Mouse (Mus musculus) forebrain, embryonic 14.5 days (tissue): ENCODE data around the gene Ccl21a. TPM values are rescaled to one million over a fixed set of nuclear protein-coding genes. Genes with fewer than 3 reads are reported as not detected.
"Not testable (repeated sequence)": the region's sequence is repeated elsewhere in the genome, so short reads cannot be mapped to it uniquely, and the experiment has no call there.

Experiments
- ATAC-seq: fragments of 200-750 bp; cut with Nextera tagmentation; 2 replicates; pipeline ENCODE4 v1.8.0; 2017; ENCODE audit warnings: mild to moderate bottlenecking, moderate library complexity
- DNase-seq: peaks from one replicate; pipeline ENCODE4 v3.0.0-alpha.2; 2015; ENCODE audit warnings: low spot score
- H3K27ac ChIP-seq: fragments of 300-500 bp; sonication (generic); 2 replicates; pipeline ENCODE4 v1.5.1; 2014; ENCODE audit warnings: low read depth, mild to moderate bottlenecking, control low read depth, low read length, moderate library complexity
- H3K27me3 ChIP-seq: fragments of 300-500 bp; sonication (generic); replicated peaks from 2 replicates; pipeline ENCODE4 v1.6.1; 2014; ENCODE audit warnings: low read length, control low read depth, mixed read lengths; ENCODE audit not compliant: control insufficient read depth, insufficient read depth
- H3K36me3 ChIP-seq: fragments of 300-500 bp; sonication (generic); 2 replicates; pipeline ENCODE4 v1.6.1; 2014; ENCODE audit warnings: low read length, control low read depth; ENCODE audit not compliant: control insufficient read depth, insufficient read depth
- H3K4me1 ChIP-seq: fragments of 300-500 bp; sonication (generic); 2 replicates; pipeline ENCODE4 v1.6.1; 2014; ENCODE audit warnings: antibody characterized with exemption, low read length, control low read depth; ENCODE audit not compliant: control insufficient read depth, insufficient read depth
- H3K4me2 ChIP-seq: fragments of 300-500 bp; sonication (generic); 2 replicates; pipeline ENCODE4 v1.6.1; 2014; ENCODE audit warnings: mild to moderate bottlenecking, control low read depth, low read length
- H3K4me3 ChIP-seq: fragments of 300-500 bp; sonication (generic); 2 replicates; pipeline ENCODE4 v1.5.1; 2014; ENCODE audit warnings: low read depth, low read length, control low read depth
- H3K9ac ChIP-seq: fragments of 300-500 bp; sonication (generic); 2 replicates; pipeline ENCODE4 v1.6.1; 2014; ENCODE audit warnings: mild to moderate bottlenecking, low read length, control low read depth, moderate library complexity
- H3K9me3 ChIP-seq: fragments of 300-500 bp; sonication (generic); replicated peaks from 2 replicates; pipeline ENCODE4 v1.6.1; 2016; ENCODE audit warnings: low read length, control low read depth, mixed read lengths; ENCODE audit not compliant: control insufficient read depth
- WGBS: fragments of 180-500 bp; shearing (Covaris S2); extraction: QIAGEN DNeasy Blood & Tissue Kit; methylation state at CpG from one replicate; pipeline ENCODE4 v1.1.7; 2014; 5-methylcytosine and 5-hydroxymethylcytosine counted together
- polyA plus RNA-seq: library from polyadenylated mRNA; unstranded; fragments of >200 nt; fragmentation: Nextera tagmentation; extraction: Ambion mirVana; gene quantifications from 2 replicates; pipeline ENCODE4 v1.2.1, GENCODE M21; 2014

The Ccl21a gene
- polyA plus RNA-seq = 0.55 and 0.80 TPM in 2 replicates

GRCm38 (mm10) chr4:42773893-42774292 lies at the start of gene Ccl21a:
TSS of gene Ccl21a (minus strand) at chr4:42773993.
- not testable (repeated sequence) for H3K36me3 ChIP-seq, H3K4me2 ChIP-seq, H3K27me3 ChIP-seq, H3K9me3 ChIP-seq, H3K9ac ChIP-seq, ATAC-seq, H3K4me3 ChIP-seq, H3K27ac ChIP-seq, DNase-seq, H3K4me1 ChIP-seq
- no CpG with 5 or more reads among the region's 5 CpGs for WGBS

- not testable (repeated sequence) for ATAC-seq, H3K4me1 ChIP-seq, H3K9me3 ChIP-seq, H3K36me3 ChIP-seq, H3K9ac ChIP-seq, H3K27me3 ChIP-seq, H3K27ac ChIP-seq, H3K4me3 ChIP-seq, DNase-seq, H3K4me2 ChIP-seq
- WGBS = no CpG with 5 or more reads among the region's 6 CpGs
Measured at GRCm38 (mm10) chr4:42756477-42756876, 17.3 kb downstream of the Ccl21a start, which contains the start of gene Ccl19. TSS of gene Ccl19 (minus strand) at chr4:42756577.

- H3K27ac ChIP-seq, H3K9ac ChIP-seq, H3K36me3 ChIP-seq, ATAC-seq, H3K4me3 ChIP-seq, H3K27me3 ChIP-seq, H3K4me2 ChIP-seq, H3K4me1 ChIP-seq, DNase-seq, H3K9me3 ChIP-seq: not testable (repeated sequence)
- WGBS = no CpG with 5 or more reads among the region's 13 CpGs
Measured at GRCm38 (mm10) chr4:42735245-42735644, 38.5 kb downstream of the Ccl21a start, which contains the start of gene 4930578G10Rik. TSS of gene 4930578G10Rik (plus strand) at chr4:42735545.

Other genes starting within 250 kb of the Ccl21a start
- gene Fam205a2, start 245.8 kb downstream of the Ccl21a start, polyA plus RNA-seq = not detected in 2 replicates
- gene Gm10591, start 161.8 kb downstream of the Ccl21a start, polyA plus RNA-seq = not detected in 2 replicates
- not detected in 2 replicates for gene Gm2564, start 144.3 kb downstream of the Ccl21a start, polyA plus RNA-seq
- gene Ccl27b, start 118.7 kb downstream of the Ccl21a start, polyA plus RNA-seq = not detected in 2 replicates
- not detected in 2 replicates for gene Il11ra2, start 112.1 kb downstream of the Ccl21a start, polyA plus RNA-seq
- gene 4930578G10Rik, start 38.4 kb downstream of the Ccl21a start, polyA plus RNA-seq = 0.51 and 0.52 TPM in 2 replicates
- not detected in 2 replicates for gene Ccl19, start 17.4 kb downstream of the Ccl21a start, polyA plus RNA-seq
- gene Fam205a1, start 79.9 kb upstream of the Ccl21a start, polyA plus RNA-seq = not detected in 2 replicates
- 0.10 and 0.41 TPM in 2 replicates for gene Gm12394, start 82.8 kb upstream of the Ccl21a start, polyA plus RNA-seq
- 0.64 and 0.98 TPM in 2 replicates for gene Fam205c, start 100.2 kb upstream of the Ccl21a start, polyA plus RNA-seq
- 11.8 and 17.2 TPM in 2 replicates for gene Phf24, start 142.7 kb upstream of the Ccl21a start, polyA plus RNA-seq
- gene Dnajb5, start 175.8 kb upstream of the Ccl21a start, polyA plus RNA-seq = 52.1 and 61.1 TPM in 2 replicates
- gene 1700022I11Rik, start 195.6 kb upstream of the Ccl21a start, polyA plus RNA-seq = 0.47 and 0.53 TPM in 2 replicates
- gene Vcp, start 226.5 kb upstream of the Ccl21a start, polyA plus RNA-seq = 446 and 480 TPM in 2 replicates
- 17.3 and 26.1 TPM in 2 replicates for gene Fancg, start 236.5 kb upstream of the Ccl21a start, polyA plus RNA-seq